Mouse (Mus musculus) embryonic fibroblast, embryonic 13.5 days (primary cell): ENCODE results near the gene Ino80b. TPM values are rescaled to one million over a fixed set of nuclear protein-coding genes. Genes with fewer than 3 reads are reported as not detected.
A peak's percentile ranks its signal among the peaks of the same experiment; 100 is the strongest.

ENCODE experiments used
- H3K27ac ChIP-seq: 2 replicates; pipeline ENCODE4 v1.5.1; 2012; ENCODE audit warnings: low read length, control low read depth, inconsistent platforms; ENCODE audit not compliant: insufficient read depth
- H3K4me1 ChIP-seq: 2 replicates; pipeline ENCODE4 v1.6.1; 2011; ENCODE audit warnings: low read length; ENCODE audit not compliant: control insufficient read depth, insufficient read depth
- H3K4me3 ChIP-seq: 2 replicates; pipeline ENCODE4 v1.5.1; 2011; ENCODE audit warnings: mild to moderate bottlenecking, control low read depth, low read length; ENCODE audit not compliant: insufficient read depth
- CTCF ChIP-seq: IDR thresholded peaks from 2 replicates; pipeline ENCODE4 v1.5.1; 2011; ENCODE audit warnings: mild to moderate bottlenecking, control low read depth, low read length, moderate library complexity, borderline replicate concordance; ENCODE audit not compliant: insufficient read depth
- POLR2A ChIP-seq: IDR thresholded peaks from 2 replicates; pipeline ENCODE4 v1.6.1; 2011; ENCODE audit warnings: low read depth, mild to moderate bottlenecking, control low read depth, low read length, moderate library complexity
- polyA plus RNA-seq: library from polyadenylated mRNA; stranded (reverse); fragments of >200 nt; gene quantifications from 2 replicates; pipeline ENCODE4 v1.2.4, GENCODE M21; 2011; ENCODE audit warnings: low read depth; ENCODE audit not compliant: missing spikeins, insufficient read length

Gene Ino80b
- polyA plus RNA-seq, 1 experiment = 6.6 TPM

- Histone ChIP-seq H3K4me3 (no peak overlapping the region), H3K4me1 (peaks cover 2% of the 10 kb centered on the region; the same call in 1 of the 2 replicates), H3K27ac (no peak overlapping the region)
- TF ChIP-seq POLR2A (no peak), CTCF (no peak)
Measured at GRCm38 (mm10) chr6:83111510-83112136, 13.6 kb downstream of the Ino80b start.

- peak within 1 kb of the TSS; percentile 56 for H3K27ac ChIP-seq
- no peaks in the 10 kb centered on the region for H3K4me1 ChIP-seq
- TF ChIP-seq CTCF (no peak), POLR2A (peak; percentile 74)
- peak within 1 kb of the TSS; percentile 62 for H3K4me3 ChIP-seq
Measured at GRCm38 (mm10) chr6:83108762-83109668, 16.2 kb downstream of the Ino80b start, which contains the start of gene Mrpl53. Gene Mrpl53, plus strand, starts transcription at chr6:83109040.

- TF ChIP-seq POLR2A (no peak), CTCF (peak; percentile 87)
- H3K27ac ChIP-seq = no peak overlapping the region
- H3K4me3 ChIP-seq = peak overlapping the region; percentile 62; the same call in 1 of the 2 replicates
- H3K4me1 ChIP-seq = no peaks in the 10 kb centered on the region
Measured at GRCm38 (mm10) chr6:83107566-83108400, 17.4 kb downstream of the Ino80b start.

GRCm38 (mm10) chr6:83104158-83104557 lies 21.1 kb downstream of the Ino80b start:
- no peak overlapping the region for H3K4me3 ChIP-seq
- H3K4me1 ChIP-seq = no peaks in the 10 kb centered on the region
- H3K27ac ChIP-seq = no peak overlapping the region
- TF ChIP-seq CTCF = no peak
- TF ChIP-seq POLR2A = 0 out of 2 replicates have a peak, but pooled peaks have one; percentile 5

- H3K4me3 ChIP-seq = no peak overlapping the region
- TF ChIP-seq POLR2A (no peak), CTCF (no peak)
- no peak overlapping the region for H3K27ac ChIP-seq
- no peaks in the 10 kb centered on the region for H3K4me1 ChIP-seq
Measured at GRCm38 (mm10) chr6:83103130-83103650, 22.0 kb downstream of the Ino80b start.

- H3K4me1 ChIP-seq = no peaks in the 10 kb centered on the region
- no peak overlapping the region for H3K27ac ChIP-seq
- TF ChIP-seq POLR2A = peak; percentile 44
- TF ChIP-seq CTCF = 0 out of 2 replicates have a peak, but pooled peaks have one; percentile 7
- H3K4me3 ChIP-seq = peak overlapping the region; percentile 56
Measured at GRCm38 (mm10) chr6:83101688-83102556, 23.3 kb downstream of the Ino80b start.

- H3K27ac ChIP-seq = no peak within 1 kb of the TSS
- no peaks in the 10 kb centered on the region for H3K4me1 ChIP-seq
- peak within 1 kb of the TSS; percentile 56 for H3K4me3 ChIP-seq
- TF ChIP-seq POLR2A (peak; percentile 77), CTCF (peak; percentile 47; the same call in 1 of the 2 replicates)
Measured at GRCm38 (mm10) chr6:83101316-83101687, 23.9 kb downstream of the Ino80b start, which contains the start of the genes Ccdc142 and Gm42688. Gene Ccdc142, plus strand, starts transcription at chr6:83101601. Gene Gm42688, plus strand, starts transcription at chr6:83101617.

GRCm38 (mm10) chr6:83098411-83098810 lies 26.8 kb downstream of the Ino80b start:
- Histone ChIP-seq H3K27ac (no peak overlapping the region), H3K4me1 (no peaks in the 10 kb centered on the region), H3K4me3 (no peak overlapping the region)
- no peak for TF ChIP-seq POLR2A
- TF ChIP-seq CTCF = no peak
